Mouse (Mus musculus) neural tube, embryonic 10.5 days (tissue): Measurements from ENCODE around the gene Rab42.

Experiments used
- DNase-seq: peaks from one replicate; pipeline ENCODE4 v3.0.0-alpha.2; 2017; ENCODE audit warnings: low spot score; ENCODE audit errors: extremely low spot score

Rab42 gene

GRCm38 (mm10) chr4:132302939-132303479, at the start of gene Rab42:
Gene Rab42, minus strand, starts transcription at chr4:132303385.
- peak; percentile 68 for DNase-seq

GRCm38 (mm10) chr4:132352739-132353138, 49.6 kb upstream of the Rab42 start:
- DNase-seq = peak; percentile 42

GRCm38 (mm10) chr4:132351401-132351800, 48.2 kb upstream of the Rab42 start:
- no peak for DNase-seq

- DNase-seq = no peak
These were observed 47.7 kb upstream of the Rab42 start for GRCm38 (mm10) chr4:132350854-132351253.

- no peak for DNase-seq
These were observed 47.0 kb upstream of the Rab42 start for GRCm38 (mm10) chr4:132350123-132350740.

GRCm38 (mm10) chr4:132349495-132350122, 46.4 kb upstream of the Rab42 start:
- DNase-seq = no peak

GRCm38 (mm10) chr4:132346661-132347060, 43.5 kb upstream of the Rab42 start:
- no peak for DNase-seq

- DNase-seq = no peak
These were observed 43.1 kb upstream of the Rab42 start for GRCm38 (mm10) chr4:132346261-132346660.

- DNase-seq = no peak
These were observed 42.6 kb upstream of the Rab42 start for GRCm38 (mm10) chr4:132345843-132346212.

- DNase-seq = peak; percentile 99
These were observed 42.1 kb upstream of the Rab42 start for GRCm38 (mm10) chr4:132345135-132345842.

GRCm38 (mm10) chr4:132344403-132345134, 41.4 kb upstream of the Rab42 start:
- DNase-seq = no peak

- DNase-seq = no peak
These were observed 38.3 kb upstream of the Rab42 start for GRCm38 (mm10) chr4:132341451-132341850.

- no peak for DNase-seq
These were observed 35.8 kb upstream of the Rab42 start for GRCm38 (mm10) chr4:132338943-132339342.

GRCm38 (mm10) chr4:132332880-132333279, 29.7 kb upstream of the Rab42 start:
- no peak for DNase-seq

- DNase-seq = no peak
These were observed 28.8 kb upstream of the Rab42 start for GRCm38 (mm10) chr4:132331960-132332359.

- no peak for DNase-seq
These were observed 26.7 kb upstream of the Rab42 start for GRCm38 (mm10) chr4:132329835-132330354.

- DNase-seq = peak; percentile 95
These were observed 26.1 kb upstream of the Rab42 start, which contains the start of gene Trnau1ap for GRCm38 (mm10) chr4:132329115-132329834. Gene Trnau1ap, minus strand, starts transcription at chr4:132329538.

- DNase-seq = no peak
These were observed 25.3 kb upstream of the Rab42 start for GRCm38 (mm10) chr4:132328391-132328982.

GRCm38 (mm10) chr4:132326481-132326880, 23.3 kb upstream of the Rab42 start:
- no peak for DNase-seq

GRCm38 (mm10) chr4:132315711-132316110, 12.5 kb upstream of the Rab42 start:
- no peak for DNase-seq
